ENCODE assay signal across 9 mouse cellular contexts in genomic region chr17:73949498-73949897, GRCm38 (mm10). TPM values are rescaled to one million over a fixed set of nuclear protein-coding genes. Genes with fewer than 3 reads are reported as not detected.
DNase-seq lines count a peak whose midpoint lies in the region; ATAC-seq lines count a peak whose summit lies in the region.
"Had no signal": no experiment of that assay in that cellular context is flagged by ENCODE, and none has a peak within 500 bp of the region (broad histone marks: within the 10 kb centered on the region; RNA-seq: fewer than 3 reads in every experiment).

No protein-coding gene starts in this region.

- H3K9ac ChIP-seq in liver, embryonic 15.5 days, result no peak overlapping the region
- H3K9ac ChIP-seq: embryonic facial prominence, embryonic 12.5 days had no signal

- 0 out of 2 replicates have a peak overlapping the region, but pooled peaks have one; percentile 29 for H3K27ac ChIP-seq in liver, embryonic 15.5 days (replicated peaks)
- H3K27ac ChIP-seq: embryonic facial prominence, embryonic 12.5 days had no signal

- 50% methylated on average over 4 of the region's 4 CpGs for whole genome bisulfite sequencing in liver, embryonic 15.5 days (ENCODE audit: insufficient replicate concordance)

- DNase-seq in embryo, embryonic 10.5 days (ENCODE audit: low spot score), result peak; percentile 8
- no peak for DNase-seq in embryo, embryonic 9.5 days (ENCODE audit: extremely low spot score)
- DNase-seq in liver (no peak), MN1 (ENCODE audit: low spot score) (no peak)
- peak; percentile 18 for DNase-seq in forelimb bud, embryonic 11.5 days (ENCODE audit: low read depth, low spot score)
- no peak for DNase-seq in left cerebral cortex, adult 8-10 months (ENCODE audit: low spot score in 2 of 2)

- H3K27me3 ChIP-seq in liver, embryonic 15.5 days, result no peaks in the 10 kb centered on the region
- H3K27me3 ChIP-seq: embryonic facial prominence, embryonic 12.5 days had no signal

- no peaks in the 10 kb centered on the region for H3K9me3 ChIP-seq in liver, embryonic 15.5 days (replicated peaks)
- H3K9me3 ChIP-seq: embryonic facial prominence, embryonic 12.5 days had no signal

- H3K4me1 ChIP-seq in liver, embryonic 15.5 days (replicated peaks), result 0 out of 2 replicates have a peak, but pooled peaks cover 3% of the 10 kb centered on the region
- H3K4me1 ChIP-seq: embryonic facial prominence, embryonic 12.5 days had no signal

- 0 out of 2 replicates have a peak, but pooled peaks have one; percentile 38 for ATAC-seq in liver, embryonic 15.5 days (ENCODE audit: insufficient read depth)
- peak; percentile 28 for ATAC-seq in megakaryocyte progenitor cell, adult 5-6 weeks (replicated peaks; ENCODE audit: poor library complexity)

- H3K36me3 ChIP-seq in liver, embryonic 15.5 days (replicated peaks), result no peaks in the 10 kb centered on the region
- H3K36me3 ChIP-seq: embryonic facial prominence, embryonic 12.5 days had no signal

- peak overlapping the region; percentile 21; the same call in 1 of the 2 replicates for H3K4me3 ChIP-seq in liver, embryonic 15.5 days (replicated peaks)
- H3K4me3 ChIP-seq: embryonic facial prominence, embryonic 12.5 days had no signal

- no peak overlapping the region for H3K4me2 ChIP-seq in liver, embryonic 15.5 days
- H3K4me2 ChIP-seq: embryonic facial prominence, embryonic 12.5 days had no signal

RNA-seq across cellular contexts. Expression of gene Xdh, which starts 0.5 kb away (rescaled TPM):
- 4.2 and 4.9 TPM in 2 replicates for polyA plus RNA-seq in liver, embryonic 15.5 days (2015; fragmentation: Nextera tagmentation; extraction: Ambion mirVana)
- 23.1 and 32.0 TPM in 2 replicates for total RNA-seq in megakaryocyte progenitor cell, adult 5-6 weeks (2015)
- total RNA-seq in megakaryocyte progenitor cell, adult 5-6 weeks (2017), result 24.5 and 29.0 TPM in 2 replicates
- total RNA-seq in left cerebral cortex, adult 8-10 months (2022), result 10 to 100 TPM; 22.8 to 25.2 (median 24.1) TPM

Comparison
In these comparisons a context has a peak if more than half of its experiments do, and no peak if none do; other contexts are left out.
1. DNase-seq: peak in embryo, embryonic 10.5 days (single experiment) and forelimb bud, embryonic 11.5 days (single experiment); none in embryo, embryonic 9.5 days (single experiment), liver (single experiment), left cerebral cortex, adult 8-10 months (0 of 2) and MN1 (single experiment).